Mouse (Mus musculus): ENCODE measurements at regions not wholly inside any gene's neighbourhood (a gene's known extent, or its start where the extent isn't known, plus 50 kb on each side); places are given as distances from the start of the nearest gene placed in this dataset.
"Not testable (repeated sequence)": the region's sequence is repeated elsewhere in the genome, so short reads cannot be mapped to it uniquely, and the experiment has no call there.

DNA sequence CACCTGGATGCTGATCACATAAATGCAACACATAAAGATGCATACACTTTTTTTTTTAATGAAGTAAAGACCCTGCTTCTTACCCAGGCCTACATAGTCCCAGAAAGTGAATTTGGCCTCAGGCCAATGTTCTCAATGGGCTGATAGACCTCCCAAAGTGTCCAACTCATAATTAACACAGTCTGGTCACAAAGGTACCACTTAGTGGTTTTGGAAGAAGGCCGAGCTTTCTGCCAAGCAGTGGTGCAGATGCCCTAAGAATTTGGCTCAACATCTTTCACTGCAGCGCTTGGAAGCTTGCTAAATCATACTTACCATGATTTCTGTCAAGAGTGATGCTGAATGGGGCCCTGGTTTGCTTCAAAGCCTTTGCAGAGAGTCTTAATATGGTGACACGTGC is 706.4 kb upstream of the Rag2 start:
- Histone ChIP-seq H3K4me2 (replicated peaks; ENCODE audit: low read depth, low read length) (no peak overlapping the region), H3K4me1 (ENCODE audit: insufficient read depth, low read depth, low read length) (no peaks in the 10 kb centered on the region), H3K36me3 (ENCODE audit: insufficient read depth, low read length) (no peaks in the 10 kb centered on the region), H3K9me3 (ENCODE audit: low read length) (no peaks in the 10 kb centered on the region), H3K27me3 (replicated peaks; ENCODE audit: insufficient read depth, low read length) (no peaks in the 10 kb centered on the region), H3K9ac (replicated peaks; ENCODE audit: low read depth) (no peak overlapping the region), H3K4me3 (ENCODE audit: low read depth, low read length) (no peak overlapping the region), H3K27ac (ENCODE audit: low read length) (no peak overlapping the region)
- TF ChIP-seq EP300 (IDR thresholded peaks at IDR 0.05): no peak
- TF ChIP-seq CTCF (IDR thresholded peaks at IDR 0.05): no peak
- DNase-seq (ENCODE audit: low spot score) (no peak), ATAC-seq (no peak)
- WGBS: 69% methylated on average over 3 of the region's 3 CpGs

DNA sequence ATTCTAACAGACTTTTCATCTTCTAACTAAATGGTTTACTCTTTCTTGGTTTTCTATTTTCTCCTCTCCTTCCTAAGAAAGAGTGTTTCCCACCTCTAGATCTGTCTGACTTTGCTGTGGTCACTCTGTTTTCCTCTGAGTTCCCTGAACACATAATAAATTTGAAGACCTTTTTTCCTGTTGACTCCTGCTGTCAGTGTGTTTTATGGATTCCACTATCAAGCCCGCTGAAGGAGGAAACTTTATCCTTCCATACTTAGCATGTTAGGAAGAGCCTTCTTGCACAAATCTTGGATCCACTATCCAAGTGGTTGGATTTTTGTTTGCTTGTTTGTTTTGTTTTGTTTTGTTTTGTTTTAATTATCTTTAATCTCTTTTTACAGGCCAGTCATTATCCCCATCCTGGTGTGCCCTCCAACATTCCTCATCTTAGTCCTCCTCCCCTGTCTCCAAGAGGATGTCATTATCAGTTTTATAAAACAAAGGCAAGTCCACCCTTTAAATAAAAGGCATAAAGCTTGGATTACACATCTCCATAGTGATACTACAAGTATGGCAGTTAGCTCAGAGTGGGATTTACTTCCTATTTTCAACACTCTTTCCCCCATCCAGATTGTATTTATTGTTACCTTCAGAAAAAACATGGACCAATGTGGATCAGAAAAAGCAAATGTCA is 704.8 kb upstream of the Rag2 start:
- Histone ChIP-seq H3K27me3 (replicated peaks; ENCODE audit: insufficient read depth, low read length) (no peaks in the 10 kb centered on the region), H3K27ac (ENCODE audit: low read length) (no peak overlapping the region), H3K36me3 (ENCODE audit: insufficient read depth, low read length) (no peaks in the 10 kb centered on the region), H3K9ac (replicated peaks; ENCODE audit: low read depth) (no peak overlapping the region), H3K4me2 (replicated peaks; ENCODE audit: low read depth, low read length) (no peak overlapping the region), H3K4me1 (ENCODE audit: insufficient read depth, low read depth, low read length) (no peaks in the 10 kb centered on the region), H3K9me3 (ENCODE audit: low read length) (no peaks in the 10 kb centered on the region), H3K4me3 (ENCODE audit: low read depth, low read length) (no peak overlapping the region)
- ATAC-seq: no peak
- no peak for TF ChIP-seq EP300 (IDR thresholded peaks at IDR 0.05)
- no peak for TF ChIP-seq CTCF (IDR thresholded peaks at IDR 0.05)
- DNase-seq (ENCODE audit: low spot score): no peak
- 41% methylated on average over 1 of the region's 1 CpGs for WGBS

DNA sequence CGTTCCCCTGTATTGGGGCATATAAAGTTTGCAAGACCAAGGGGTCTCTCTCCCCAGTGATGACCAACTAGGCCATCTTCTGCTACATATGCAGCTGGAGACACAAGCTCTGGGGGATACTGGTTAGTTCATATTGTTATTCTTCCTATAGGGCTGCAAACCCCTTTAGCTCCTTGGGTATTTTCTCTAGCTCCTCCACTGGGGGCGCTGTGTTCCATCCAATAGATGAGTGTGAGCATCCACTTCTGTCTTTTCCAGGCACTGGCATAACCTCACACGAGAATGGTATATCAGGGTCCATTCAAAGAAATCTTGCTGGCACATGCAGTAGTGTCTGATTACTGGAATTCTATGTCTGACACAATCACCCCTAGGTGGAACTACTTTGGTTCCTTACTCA is 675.9 kb upstream of the Rag2 start:
- H3K4me3 ChIP-seq (ENCODE audit: low read depth, low read length); H3K4me1 ChIP-seq (ENCODE audit: insufficient read depth, low read depth, low read length); H3K9me3 ChIP-seq (ENCODE audit: low read length); ATAC-seq; H3K36me3 ChIP-seq (ENCODE audit: insufficient read depth, low read length); DNase-seq (ENCODE audit: low spot score); H3K27me3 ChIP-seq (replicated peaks; ENCODE audit: insufficient read depth, low read length); H3K9ac ChIP-seq (replicated peaks; ENCODE audit: low read depth); H3K4me2 ChIP-seq (replicated peaks; ENCODE audit: low read depth, low read length); H3K27ac ChIP-seq (ENCODE audit: low read length): not testable (repeated sequence)
- 38% methylated on average over 3 of the region's 3 CpGs for WGBS
- peak; percentile 27; the same call in 1 of the 2 replicates for TF ChIP-seq CTCF (IDR thresholded peaks at IDR 0.05)

DNA sequence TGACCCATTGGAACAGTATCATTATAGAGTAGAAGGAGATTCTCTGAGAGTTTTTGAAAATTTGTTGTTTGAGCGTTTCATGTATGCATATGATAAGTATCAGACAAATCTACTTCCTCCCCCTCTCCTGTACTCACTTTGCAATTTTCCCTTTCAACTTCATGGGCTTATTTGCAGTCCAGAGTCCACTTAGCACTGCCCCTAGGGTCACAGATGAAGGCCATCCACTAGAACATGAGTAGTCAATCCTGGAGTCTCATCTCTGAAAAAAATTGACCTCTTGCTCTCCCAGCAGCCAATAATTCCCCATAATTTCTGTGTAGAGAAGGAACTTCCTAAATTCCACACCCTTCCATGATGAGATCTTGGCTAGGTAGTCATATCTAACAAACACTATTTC is 665.1 kb upstream of the Rag2 start:
- 67% methylated on average over 1 of the region's 1 CpGs for WGBS
- Histone ChIP-seq H3K9ac (replicated peaks; ENCODE audit: low read depth) (no peak overlapping the region), H3K27me3 (replicated peaks; ENCODE audit: insufficient read depth, low read length) (no peaks in the 10 kb centered on the region), H3K27ac (ENCODE audit: low read length) (no peak overlapping the region), H3K4me1 (ENCODE audit: insufficient read depth, low read depth, low read length) (no peaks in the 10 kb centered on the region), H3K9me3 (ENCODE audit: low read length) (no peaks in the 10 kb centered on the region), H3K4me2 (replicated peaks; ENCODE audit: low read depth, low read length) (no peak overlapping the region), H3K36me3 (ENCODE audit: insufficient read depth, low read length) (no peaks in the 10 kb centered on the region), H3K4me3 (ENCODE audit: low read depth, low read length) (no peak overlapping the region)
- no peak for ATAC-seq
- no peak for DNase-seq (ENCODE audit: low spot score)
- TF ChIP-seq EP300 (IDR thresholded peaks at IDR 0.05) (no peak), CTCF (IDR thresholded peaks at IDR 0.05) (no peak)

DNA sequence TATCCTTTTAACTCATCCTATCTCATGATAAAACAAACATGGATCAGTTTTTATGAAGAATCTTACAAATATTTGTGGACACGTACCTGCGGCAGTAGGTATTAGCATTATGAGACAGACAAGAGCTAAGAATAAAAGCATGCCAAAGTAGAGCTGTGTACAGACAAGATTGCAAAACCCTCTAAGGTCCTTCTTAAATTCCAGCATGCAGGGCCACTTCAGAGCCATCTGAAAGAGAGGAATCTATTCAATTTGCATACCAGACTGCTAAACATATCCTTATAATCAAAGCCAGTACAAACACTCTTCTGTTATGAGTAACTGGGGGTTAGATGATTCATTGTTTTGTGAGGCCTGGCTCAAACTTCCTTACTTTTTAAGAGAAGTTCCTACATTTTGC is 659.9 kb upstream of the Rag2 start:
- H3K4me3 ChIP-seq (ENCODE audit: low read depth, low read length): no peak overlapping the region
- H3K27ac ChIP-seq (ENCODE audit: low read length): no peak overlapping the region
- DNase-seq (ENCODE audit: low spot score) (no peak), ATAC-seq (no peak)
- H3K9me3 ChIP-seq (ENCODE audit: low read length): no peaks in the 10 kb centered on the region
- H3K27me3 ChIP-seq (replicated peaks; ENCODE audit: insufficient read depth, low read length): no peaks in the 10 kb centered on the region
- TF ChIP-seq EP300 (IDR thresholded peaks at IDR 0.05) (no peak), CTCF (IDR thresholded peaks at IDR 0.05) (no peak)
- H3K4me1 ChIP-seq (ENCODE audit: insufficient read depth, low read depth, low read length): no peaks in the 10 kb centered on the region
- no peak overlapping the region for H3K4me2 ChIP-seq (replicated peaks; ENCODE audit: low read depth, low read length)
- no peak overlapping the region for H3K9ac ChIP-seq (replicated peaks; ENCODE audit: low read depth)
- 72% methylated on average over 2 of the region's 2 CpGs for WGBS
- H3K36me3 ChIP-seq (ENCODE audit: insufficient read depth, low read length): no peaks in the 10 kb centered on the region

DNA sequence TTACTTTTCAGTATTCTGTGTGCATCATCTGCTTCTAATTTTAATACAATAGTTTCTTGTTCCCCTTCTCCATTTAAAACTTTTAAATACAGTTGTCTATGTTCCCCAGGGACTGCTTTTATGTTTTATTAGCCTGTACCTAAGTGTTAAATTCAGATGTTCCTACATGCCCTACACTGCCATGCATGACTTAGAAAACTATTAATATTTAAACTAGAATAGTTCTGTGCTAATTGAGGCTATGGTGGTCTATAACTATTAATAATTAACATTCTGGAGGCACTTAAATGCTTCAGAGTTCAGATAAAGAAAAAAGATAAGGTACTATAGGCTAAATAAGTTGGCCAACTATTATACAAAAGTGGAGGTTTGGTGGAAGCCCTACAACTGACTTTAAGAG is 647.3 kb upstream of the Rag2 start:
- Histone ChIP-seq H3K4me3 (ENCODE audit: low read depth, low read length) (no peak overlapping the region), H3K27me3 (replicated peaks; ENCODE audit: insufficient read depth, low read length) (no peaks in the 10 kb centered on the region), H3K36me3 (ENCODE audit: insufficient read depth, low read length) (no peaks in the 10 kb centered on the region), H3K27ac (ENCODE audit: low read length) (no peak overlapping the region), H3K9me3 (ENCODE audit: low read length) (no peaks in the 10 kb centered on the region), H3K9ac (replicated peaks; ENCODE audit: low read depth) (no peak overlapping the region), H3K4me1 (ENCODE audit: insufficient read depth, low read depth, low read length) (no peaks in the 10 kb centered on the region), H3K4me2 (replicated peaks; ENCODE audit: low read depth, low read length) (no peak overlapping the region)
- DNase-seq (ENCODE audit: low spot score): no peak
- TF ChIP-seq CTCF (IDR thresholded peaks at IDR 0.05) (no peak), EP300 (IDR thresholded peaks at IDR 0.05) (no peak)
- no peak for ATAC-seq

DNA sequence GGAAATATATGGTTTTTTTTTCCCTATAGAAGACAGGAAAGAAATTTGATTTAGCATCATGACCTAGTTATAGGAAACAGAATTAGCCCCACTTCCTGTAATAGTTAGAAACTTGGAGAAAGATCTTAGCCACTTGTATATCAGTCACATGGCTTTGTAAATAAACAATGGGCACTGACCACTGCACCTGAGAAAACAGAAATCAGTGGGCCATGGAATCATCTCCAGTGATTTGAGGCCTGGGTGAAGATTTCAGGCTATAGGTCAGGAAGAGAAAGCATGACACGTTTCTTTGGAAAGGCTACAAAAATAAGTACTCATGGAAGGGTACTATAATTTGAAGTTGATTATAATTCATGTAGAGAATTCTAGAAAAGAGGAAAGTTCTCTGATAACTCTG is 642.2 kb upstream of the Rag2 start:
- Histone ChIP-seq H3K9me3 (ENCODE audit: low read length) (no peaks in the 10 kb centered on the region), H3K9ac (replicated peaks; ENCODE audit: low read depth) (no peak overlapping the region), H3K4me3 (ENCODE audit: low read depth, low read length) (no peak overlapping the region), H3K4me2 (replicated peaks; ENCODE audit: low read depth, low read length) (no peak overlapping the region), H3K27ac (ENCODE audit: low read length) (no peak overlapping the region), H3K36me3 (ENCODE audit: insufficient read depth, low read length) (no peaks in the 10 kb centered on the region), H3K4me1 (ENCODE audit: insufficient read depth, low read depth, low read length) (no peaks in the 10 kb centered on the region), H3K27me3 (replicated peaks; ENCODE audit: insufficient read depth, low read length) (no peaks in the 10 kb centered on the region)
- ATAC-seq: no peak
- TF ChIP-seq EP300 (IDR thresholded peaks at IDR 0.05) (no peak), CTCF (IDR thresholded peaks at IDR 0.05) (no peak)
- DNase-seq (ENCODE audit: low spot score): no peak
- WGBS: 21% methylated on average over 1 of the region's 1 CpGs
